Mouse (Mus musculus): ENCODE data around the gene Klc4. TPM values are rescaled to one million over a fixed set of nuclear protein-coding genes. Genes with fewer than 3 reads are reported as not detected.

Gene Klc4
- polyA plus RNA-seq (2016; fragmentation: Nextera tagmentation; extraction: Ambion mirVana) = 39.0 and 42.5 TPM in 2 replicates

GRCm38 (mm10) chr17:46645561-46646321 is at the start of gene Klc4, which contains the start of gene Mrpl2:
TSS of gene Klc4 (minus strand) at chr17:46646022.
TSS of gene Mrpl2 (plus strand) at chr17:46646229.
- Histone ChIP-seq H3K9me3 (no peaks in the 10 kb centered on the region), H3K36me3 (replicated peaks) (peaks cover 30% of the 10 kb centered on the region), H3K27ac (peak within 1 kb of the TSS; percentile 82), H3K9ac (peak within 1 kb of the TSS; percentile 85), H3K4me3 (replicated peaks) (peak within 1 kb of the TSS; percentile 81), H3K4me2 (peak within 1 kb of the TSS; percentile 83), H3K27me3 (no peaks in the 10 kb centered on the region), H3K4me1 (peaks cover 30% of the 10 kb centered on the region)
- under 1% methylated on average over 53 of the region's 53 CpGs for WGBS
- peak; percentile 76 for ATAC-seq (ENCODE audit: low FRiP score)

GRCm38 (mm10) chr17:46694517-46695063 is 48.8 kb upstream of the Klc4 start:
- Histone ChIP-seq H3K4me1 (no peaks in the 10 kb centered on the region), H3K27ac (no peak overlapping the region), H3K36me3 (replicated peaks) (peaks cover 43% of the 10 kb centered on the region), H3K4me3 (replicated peaks) (no peak overlapping the region), H3K9ac (no peak overlapping the region), H3K4me2 (no peak overlapping the region), H3K27me3 (no peaks in the 10 kb centered on the region), H3K9me3 (no peaks in the 10 kb centered on the region)
- no peak for ATAC-seq (ENCODE audit: low FRiP score)
- WGBS = 78% methylated on average over 1 of the region's 1 CpGs

- 90% methylated on average over 2 of the region's 2 CpGs for WGBS
- ATAC-seq (ENCODE audit: low FRiP score) = no peak
- no peak overlapping the region for H3K9ac ChIP-seq
- H3K36me3 ChIP-seq (replicated peaks) = peaks cover 33% of the 10 kb centered on the region
- no peak overlapping the region for H3K27ac ChIP-seq
- no peaks in the 10 kb centered on the region for H3K4me1 ChIP-seq
- H3K27me3 ChIP-seq = no peaks in the 10 kb centered on the region
- H3K4me2 ChIP-seq = no peak overlapping the region
- H3K4me3 ChIP-seq (replicated peaks) = no peak overlapping the region
- no peaks in the 10 kb centered on the region for H3K9me3 ChIP-seq
Observed at GRCm38 (mm10) chr17:46691390-46691789, 45.6 kb upstream of the Klc4 start.

- no peak overlapping the region for H3K4me3 ChIP-seq (replicated peaks)
- WGBS = 94% methylated on average over 12 of the region's 12 CpGs
- no peak overlapping the region for H3K9ac ChIP-seq
- H3K36me3 ChIP-seq (replicated peaks) = peaks cover 33% of the 10 kb centered on the region
- no peaks in the 10 kb centered on the region for H3K4me1 ChIP-seq
- no peak overlapping the region for H3K27ac ChIP-seq
- H3K27me3 ChIP-seq = no peaks in the 10 kb centered on the region
- no peak for ATAC-seq (ENCODE audit: low FRiP score)
- no peaks in the 10 kb centered on the region for H3K9me3 ChIP-seq
- H3K4me2 ChIP-seq = no peak overlapping the region
Observed at GRCm38 (mm10) chr17:46690665-46691064, 44.8 kb upstream of the Klc4 start.

GRCm38 (mm10) chr17:46685913-46686312 is 40.1 kb upstream of the Klc4 start:
- 94% methylated on average over 6 of the region's 6 CpGs for WGBS
- no peaks in the 10 kb centered on the region for H3K9me3 ChIP-seq
- H3K4me3 ChIP-seq (replicated peaks) = no peak overlapping the region
- H3K36me3 ChIP-seq (replicated peaks) = peaks cover 50% of the 10 kb centered on the region
- ATAC-seq (ENCODE audit: low FRiP score) = no peak
- no peaks in the 10 kb centered on the region for H3K27me3 ChIP-seq
- no peak overlapping the region for H3K9ac ChIP-seq
- H3K27ac ChIP-seq = no peak overlapping the region
- H3K4me2 ChIP-seq = no peak overlapping the region
- H3K4me1 ChIP-seq = peaks cover 9% of the 10 kb centered on the region

- Histone ChIP-seq H3K27me3 (no peaks in the 10 kb centered on the region), H3K4me2 (no peak overlapping the region), H3K27ac (no peak overlapping the region), H3K4me3 (replicated peaks) (no peak overlapping the region), H3K9ac (no peak overlapping the region), H3K36me3 (replicated peaks) (peaks cover 51% of the 10 kb centered on the region), H3K9me3 (no peaks in the 10 kb centered on the region), H3K4me1 (peaks cover 30% of the 10 kb centered on the region)
- 81% methylated on average over 16 of the region's 16 CpGs for WGBS
- no peak for ATAC-seq (ENCODE audit: low FRiP score)
Observed at GRCm38 (mm10) chr17:46682654-46683389, 37.0 kb upstream of the Klc4 start.

- Histone ChIP-seq H3K36me3 (replicated peaks) (peaks cover 53% of the 10 kb centered on the region), H3K9me3 (no peaks in the 10 kb centered on the region), H3K9ac (peak overlapping the region; percentile 50), H3K4me2 (peak overlapping the region; percentile 76), H3K27me3 (no peaks in the 10 kb centered on the region), H3K27ac (peak overlapping the region; percentile 70; the same call in 1 of the 2 replicates), H3K4me3 (replicated peaks) (peak overlapping the region; percentile 88), H3K4me1 (peaks cover 32% of the 10 kb centered on the region)
- WGBS = 28% methylated on average over 12 of the region's 12 CpGs
- peak; percentile 1; the same call in 1 of the 2 replicates for ATAC-seq (ENCODE audit: low FRiP score)
Observed at GRCm38 (mm10) chr17:46681466-46682118, 35.8 kb upstream of the Klc4 start.

- under 1% methylated on average over 49 of the region's 49 CpGs for WGBS
- H3K4me3 ChIP-seq (replicated peaks) = peak within 1 kb of the TSS; percentile 88
- ATAC-seq (ENCODE audit: low FRiP score) = peak; percentile 98
- H3K36me3 ChIP-seq (replicated peaks) = peaks cover 53% of the 10 kb centered on the region
- no peaks in the 10 kb centered on the region for H3K9me3 ChIP-seq
- H3K9ac ChIP-seq = peak within 1 kb of the TSS; percentile 80
- H3K27me3 ChIP-seq = no peaks in the 10 kb centered on the region
- H3K27ac ChIP-seq = peak within 1 kb of the TSS; percentile 89
- H3K4me1 ChIP-seq = peaks cover 32% of the 10 kb centered on the region
- peak within 1 kb of the TSS; percentile 76 for H3K4me2 ChIP-seq
Observed at GRCm38 (mm10) chr17:46680760-46681373, 35.0 kb upstream of the Klc4 start, which contains the start of gene Klhdc3. TSS of gene Klhdc3 (minus strand) at chr17:46680914.

- H3K4me3 ChIP-seq (replicated peaks) = peak overlapping the region; percentile 88
- peak overlapping the region; percentile 89 for H3K27ac ChIP-seq
- peaks cover 52% of the 10 kb centered on the region for H3K36me3 ChIP-seq (replicated peaks)
- peak overlapping the region; percentile 80 for H3K9ac ChIP-seq
- no peak; the same call in 1 of the 2 replicates for ATAC-seq (ENCODE audit: low FRiP score)
- peaks cover 32% of the 10 kb centered on the region for H3K4me1 ChIP-seq
- no peaks in the 10 kb centered on the region for H3K9me3 ChIP-seq
- H3K4me2 ChIP-seq = peak overlapping the region; percentile 71
- H3K27me3 ChIP-seq = no peaks in the 10 kb centered on the region
- under 1% methylated on average over 34 of the region's 34 CpGs for WGBS
Observed at GRCm38 (mm10) chr17:46679843-46680759, 34.3 kb upstream of the Klc4 start.

- peak overlapping the region; percentile 71 for H3K4me2 ChIP-seq
- peaks cover 45% of the 10 kb centered on the region for H3K36me3 ChIP-seq (replicated peaks)
- peaks cover 41% of the 10 kb centered on the region for H3K4me1 ChIP-seq
- no peak overlapping the region for H3K27ac ChIP-seq
- no peaks in the 10 kb centered on the region for H3K27me3 ChIP-seq
- 0 out of 2 replicates have a peak overlapping the region, but pooled peaks have one; percentile 80 for H3K9ac ChIP-seq
- no peaks in the 10 kb centered on the region for H3K9me3 ChIP-seq
- H3K4me3 ChIP-seq (replicated peaks) = peak overlapping the region; percentile 88; the same call in 1 of the 2 replicates
- no peak for ATAC-seq (ENCODE audit: low FRiP score)
- 71% methylated on average over 9 of the region's 9 CpGs for WGBS
Observed at GRCm38 (mm10) chr17:46678911-46679310, 33.1 kb upstream of the Klc4 start.

- no peaks in the 10 kb centered on the region for H3K27me3 ChIP-seq
- ATAC-seq (ENCODE audit: low FRiP score) = no peak
- peak within 1 kb of the TSS; percentile 88 for H3K4me3 ChIP-seq (replicated peaks)
- H3K4me1 ChIP-seq = peaks cover 45% of the 10 kb centered on the region
- peak within 1 kb of the TSS; percentile 80 for H3K9ac ChIP-seq
- peak within 1 kb of the TSS; percentile 71 for H3K4me2 ChIP-seq
- WGBS = 95% methylated on average over 7 of the region's 9 CpGs
- H3K36me3 ChIP-seq (replicated peaks) = peaks cover 40% of the 10 kb centered on the region
- no peaks in the 10 kb centered on the region for H3K9me3 ChIP-seq
- no peak within 1 kb of the TSS; the same call in 1 of the 2 replicates for H3K27ac ChIP-seq
Observed at GRCm38 (mm10) chr17:46678416-46678815, 32.6 kb upstream of the Klc4 start, which contains the start of gene Mea1. TSS of gene Mea1 (plus strand) at chr17:46678793.

All from forebrain, embryonic 12.5 days (tissue).